Mouse (Mus musculus): ENCODE results near the gene B4galnt3.
A peak's percentile ranks its signal among the peaks of the same experiment; 100 is the strongest.

DNA sequence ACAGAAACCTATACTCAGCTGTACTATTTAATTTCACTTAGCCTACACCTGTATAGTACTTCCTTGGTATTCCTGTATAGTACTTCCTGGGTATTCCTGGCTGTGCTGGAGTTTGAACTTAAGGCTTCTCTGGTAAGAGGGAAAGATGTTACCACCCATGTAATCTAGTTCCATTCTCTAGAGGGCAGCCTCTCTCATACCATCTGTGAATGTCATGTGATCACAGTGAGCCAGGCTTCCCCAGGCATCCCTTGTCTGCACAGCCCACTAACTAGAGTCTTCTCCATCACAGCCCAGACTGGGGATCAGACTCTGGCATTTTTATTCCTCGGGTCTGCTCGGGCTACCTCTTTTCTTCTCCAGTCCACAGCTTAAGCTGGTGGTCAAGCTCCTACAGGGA is 75.1 kb downstream of the B4galnt3 start:
- TF ChIP-seq CTCF (IDR thresholded peaks at IDR 0.05; ENCODE audit: low read depth, low read length) (peak; percentile 7), EP300 (IDR thresholded peaks at IDR 0.05; ENCODE audit: insufficient read depth, low read depth, low read length) (no peak), POLR2A (IDR thresholded peaks at IDR 0.05; ENCODE audit: insufficient read depth, low read length) (no peak)

Data from ES-Bruce4 (cell line).